Mouse (Mus musculus): Measurements from ENCODE around the gene Lrit3. TPM values are rescaled to one million over a fixed set of nuclear protein-coding genes. Genes with fewer than 3 reads are reported as not detected.

The Lrit3 gene
- not detected in 2 replicates for polyA plus RNA-seq (2015; fragmentation: Nextera tagmentation; extraction: Ambion mirVana)

GRCm38 (mm10) chr3:129803765-129804164, at the start of gene Lrit3:
Gene Lrit3 (minus strand): TSS chr3:129804030.
- Histone ChIP-seq H3K36me3 (no peaks in the 10 kb centered on the region), H3K4me2 (no peak within 1 kb of the TSS), H3K27me3 (replicated peaks) (no peaks in the 10 kb centered on the region), H3K4me3 (no peak within 1 kb of the TSS), H3K9me3 (no peaks in the 10 kb centered on the region), H3K9ac (no peak within 1 kb of the TSS), H3K4me1 (peaks cover under 1% of the 10 kb centered on the region; the same call in 1 of the 2 replicates), H3K27ac (replicated peaks) (no peak within 1 kb of the TSS)
- WGBS: 68% methylated on average over 10 of the region's 10 CpGs
- no peak for ATAC-seq (ENCODE audit: extremely low read depth, insufficient number of reproducible peaks, low FRiP score, low TSS enrichment)

GRCm38 (mm10) chr3:129846846-129847245, 43.0 kb upstream of the Lrit3 start:
- no peak for ATAC-seq (ENCODE audit: extremely low read depth, insufficient number of reproducible peaks, low FRiP score, low TSS enrichment)
- no peaks in the 10 kb centered on the region for H3K4me1 ChIP-seq
- H3K4me2 ChIP-seq: no peak overlapping the region
- H3K9ac ChIP-seq: no peak overlapping the region
- WGBS: 76% methylated on average over 7 of the region's 7 CpGs
- H3K4me3 ChIP-seq: no peak overlapping the region
- no peak overlapping the region for H3K27ac ChIP-seq (replicated peaks)
- no peaks in the 10 kb centered on the region for H3K9me3 ChIP-seq
- no peaks in the 10 kb centered on the region for H3K27me3 ChIP-seq (replicated peaks)
- H3K36me3 ChIP-seq: no peaks in the 10 kb centered on the region

- no peak overlapping the region for H3K9ac ChIP-seq
- H3K4me2 ChIP-seq: no peak overlapping the region
- ATAC-seq (ENCODE audit: extremely low read depth, insufficient number of reproducible peaks, low FRiP score, low TSS enrichment): no peak
- no peaks in the 10 kb centered on the region for H3K9me3 ChIP-seq
- H3K27me3 ChIP-seq (replicated peaks): no peaks in the 10 kb centered on the region
- H3K4me1 ChIP-seq: no peaks in the 10 kb centered on the region
- no peak overlapping the region for H3K27ac ChIP-seq (replicated peaks)
- no peak overlapping the region for H3K4me3 ChIP-seq
- no peaks in the 10 kb centered on the region for H3K36me3 ChIP-seq
- 74% methylated on average over 2 of the region's 2 CpGs for WGBS
These were observed 42.0 kb upstream of the Lrit3 start for GRCm38 (mm10) chr3:129845868-129846267.

- Histone ChIP-seq H3K4me3 (no peak overlapping the region), H3K27me3 (replicated peaks) (no peaks in the 10 kb centered on the region), H3K9me3 (no peaks in the 10 kb centered on the region), H3K4me2 (no peak overlapping the region), H3K4me1 (peaks cover 14% of the 10 kb centered on the region), H3K27ac (replicated peaks) (no peak overlapping the region), H3K9ac (no peak overlapping the region), H3K36me3 (no peaks in the 10 kb centered on the region)
- WGBS: 35% methylated on average over 7 of the region's 7 CpGs
- no peak for ATAC-seq (ENCODE audit: extremely low read depth, insufficient number of reproducible peaks, low FRiP score, low TSS enrichment)
These were observed 34.2 kb upstream of the Lrit3 start for GRCm38 (mm10) chr3:129838017-129838416.

GRCm38 (mm10) chr3:129836965-129837364, 33.1 kb upstream of the Lrit3 start:
- Histone ChIP-seq H3K36me3 (no peaks in the 10 kb centered on the region), H3K9me3 (no peaks in the 10 kb centered on the region), H3K27me3 (replicated peaks) (no peaks in the 10 kb centered on the region), H3K9ac (no peak overlapping the region), H3K4me3 (no peak overlapping the region), H3K4me1 (peaks cover 14% of the 10 kb centered on the region), H3K4me2 (no peak overlapping the region), H3K27ac (replicated peaks) (no peak overlapping the region)
- no peak for ATAC-seq (ENCODE audit: extremely low read depth, insufficient number of reproducible peaks, low FRiP score, low TSS enrichment)
- 68% methylated on average over 6 of the region's 6 CpGs for WGBS

GRCm38 (mm10) chr3:129836051-129836697, 32.3 kb upstream of the Lrit3 start:
- Histone ChIP-seq H3K9me3 (no peaks in the 10 kb centered on the region), H3K4me2 (peak overlapping the region; percentile 55), H3K27me3 (replicated peaks) (no peaks in the 10 kb centered on the region), H3K4me1 (peaks cover 18% of the 10 kb centered on the region), H3K27ac (replicated peaks) (peak overlapping the region; percentile 76), H3K9ac (peak overlapping the region; percentile 47), H3K36me3 (no peaks in the 10 kb centered on the region), H3K4me3 (peak overlapping the region; percentile 24)
- WGBS: 11% methylated on average over 11 of the region's 11 CpGs
- no peak for ATAC-seq (ENCODE audit: extremely low read depth, insufficient number of reproducible peaks, low FRiP score, low TSS enrichment)

- ATAC-seq (ENCODE audit: extremely low read depth, insufficient number of reproducible peaks, low FRiP score, low TSS enrichment): no peak
- WGBS: 40% methylated on average over 6 of the region's 6 CpGs
- Histone ChIP-seq H3K36me3 (no peaks in the 10 kb centered on the region), H3K9ac (peak within 1 kb of the TSS; percentile 47), H3K27ac (replicated peaks) (peak within 1 kb of the TSS; percentile 76), H3K9me3 (no peaks in the 10 kb centered on the region), H3K4me2 (peak within 1 kb of the TSS; percentile 55), H3K27me3 (replicated peaks) (no peaks in the 10 kb centered on the region), H3K4me3 (peak within 1 kb of the TSS; percentile 24), H3K4me1 (peaks cover 18% of the 10 kb centered on the region)
These were observed 31.6 kb upstream of the Lrit3 start, which contains the start of gene Cfi for GRCm38 (mm10) chr3:129835388-129835934. Gene Cfi (plus strand): TSS chr3:129835884.

- H3K27me3 ChIP-seq (replicated peaks): no peaks in the 10 kb centered on the region
- H3K4me1 ChIP-seq: peaks cover 32% of the 10 kb centered on the region
- under 1% methylated on average over 60 of the region's 60 CpGs for WGBS
- peak within 1 kb of the TSS; percentile 83 for H3K4me2 ChIP-seq
- peak within 1 kb of the TSS; percentile 91 for H3K9ac ChIP-seq
- ATAC-seq (ENCODE audit: extremely low read depth, insufficient number of reproducible peaks, low FRiP score, low TSS enrichment): peak; percentile 78
- H3K9me3 ChIP-seq: no peaks in the 10 kb centered on the region
- H3K4me3 ChIP-seq: peak within 1 kb of the TSS; percentile 98
- peaks cover 22% of the 10 kb centered on the region for H3K36me3 ChIP-seq
- peak within 1 kb of the TSS; percentile 86 for H3K27ac ChIP-seq (replicated peaks)
These were observed 27.3 kb upstream of the Lrit3 start, which contains the start of gene Gar1 for GRCm38 (mm10) chr3:129831035-129831568. Gene Gar1 (minus strand): TSS chr3:129831396.

GRCm38 (mm10) chr3:129830626-129831025, 26.8 kb upstream of the Lrit3 start:
- peak overlapping the region; percentile 83 for H3K4me2 ChIP-seq
- H3K27me3 ChIP-seq (replicated peaks): no peaks in the 10 kb centered on the region
- H3K4me3 ChIP-seq: peak overlapping the region; percentile 98
- peak overlapping the region; percentile 91 for H3K9ac ChIP-seq
- no peaks in the 10 kb centered on the region for H3K9me3 ChIP-seq
- peaks cover 27% of the 10 kb centered on the region for H3K36me3 ChIP-seq
- peaks cover 27% of the 10 kb centered on the region for H3K4me1 ChIP-seq
- WGBS: under 1% methylated on average over 45 of the region's 45 CpGs
- 0 out of 2 replicates have a peak, but pooled peaks have one; percentile 5 for ATAC-seq (ENCODE audit: extremely low read depth, insufficient number of reproducible peaks, low FRiP score, low TSS enrichment)
- peak overlapping the region; percentile 86 for H3K27ac ChIP-seq (replicated peaks)

GRCm38 (mm10) chr3:129827691-129828090, 23.9 kb upstream of the Lrit3 start:
- Histone ChIP-seq H3K4me3 (no peak overlapping the region), H3K4me2 (no peak overlapping the region), H3K36me3 (peaks cover 56% of the 10 kb centered on the region), H3K27ac (replicated peaks) (no peak overlapping the region), H3K9me3 (no peaks in the 10 kb centered on the region), H3K4me1 (peaks cover 20% of the 10 kb centered on the region), H3K9ac (no peak overlapping the region), H3K27me3 (replicated peaks) (no peaks in the 10 kb centered on the region)
- 82% methylated on average over 5 of the region's 5 CpGs for WGBS
- no peak for ATAC-seq (ENCODE audit: extremely low read depth, insufficient number of reproducible peaks, low FRiP score, low TSS enrichment)

GRCm38 (mm10) chr3:129826691-129827090, 22.9 kb upstream of the Lrit3 start:
- H3K4me2 ChIP-seq: no peak overlapping the region
- H3K9me3 ChIP-seq: no peaks in the 10 kb centered on the region
- no peak overlapping the region for H3K4me3 ChIP-seq
- peaks cover 60% of the 10 kb centered on the region for H3K36me3 ChIP-seq
- no peak overlapping the region for H3K9ac ChIP-seq
- H3K27me3 ChIP-seq (replicated peaks): no peaks in the 10 kb centered on the region
- WGBS: 89% methylated on average over 10 of the region's 10 CpGs
- ATAC-seq (ENCODE audit: extremely low read depth, insufficient number of reproducible peaks, low FRiP score, low TSS enrichment): no peak
- H3K4me1 ChIP-seq: peaks cover 19% of the 10 kb centered on the region
- H3K27ac ChIP-seq (replicated peaks): no peak overlapping the region
